Mouse (Mus musculus) MEL (cell line): Measurements from ENCODE around the gene Prkar1a.

ENCODE experiments used
- CTCF ChIP-seq, 3 experiments: IDR thresholded peaks in 2 of 3; conservative IDR thresholded peaks in 1 of 3; 2 replicates each; pipeline ENCODE4 v1.5.1; 2011 to 2012; ENCODE audit warnings: low read length in 3 of 3, low read depth in 2 of 3, mild to moderate bottlenecking in 2 of 3, improper control_type of control experiment in 1 of 3, inconsistent platforms in 1 of 3, mixed read lengths in 1 of 3, moderate library complexity in 1 of 3; ENCODE audit not compliant: control insufficient read depth in 1 of 3, insufficient read depth in 1 of 3, poor library complexity in 1 of 3, severe bottlenecking in 1 of 3
- HCFC1 ChIP-seq: IDR thresholded peaks from 2 replicates; pipeline ENCODE4 v1.6.1; 2012; ENCODE audit warnings: low read depth, mild to moderate bottlenecking, inconsistent platforms, low read length, improper control_type of control experiment, moderate library complexity
- MAFK ChIP-seq: IDR thresholded peaks from 2 replicates; pipeline ENCODE4 v1.6.1; 2011; ENCODE audit warnings: low read depth, mild to moderate bottlenecking, low read length, improper control_type of control experiment, borderline replicate concordance
- MYC ChIP-seq: IDR thresholded peaks from 2 replicates; pipeline ENCODE4 v1.6.1; 2011; ENCODE audit warnings: low read depth, mild to moderate bottlenecking, low read length, improper control_type of control experiment, moderate library complexity
- POLR2AphosphoS2 ChIP-seq: IDR thresholded peaks from 2 replicates; pipeline ENCODE4 v1.6.1; 2011; ENCODE audit warnings: low read length, improper control_type of control experiment
- RAD21 ChIP-seq: IDR thresholded peaks from 2 replicates; pipeline ENCODE4 v1.6.1; 2011; ENCODE audit warnings: mild to moderate bottlenecking, low read depth, low read length, improper control_type of control experiment
- UBTF ChIP-seq: IDR thresholded peaks from 2 replicates; pipeline ENCODE4 v1.6.1; 2012; ENCODE audit warnings: low read depth, mild to moderate bottlenecking, inconsistent platforms, low read length, improper control_type of control experiment, moderate library complexity, borderline replicate concordance; ENCODE audit not compliant: insufficient read depth

DNA sequence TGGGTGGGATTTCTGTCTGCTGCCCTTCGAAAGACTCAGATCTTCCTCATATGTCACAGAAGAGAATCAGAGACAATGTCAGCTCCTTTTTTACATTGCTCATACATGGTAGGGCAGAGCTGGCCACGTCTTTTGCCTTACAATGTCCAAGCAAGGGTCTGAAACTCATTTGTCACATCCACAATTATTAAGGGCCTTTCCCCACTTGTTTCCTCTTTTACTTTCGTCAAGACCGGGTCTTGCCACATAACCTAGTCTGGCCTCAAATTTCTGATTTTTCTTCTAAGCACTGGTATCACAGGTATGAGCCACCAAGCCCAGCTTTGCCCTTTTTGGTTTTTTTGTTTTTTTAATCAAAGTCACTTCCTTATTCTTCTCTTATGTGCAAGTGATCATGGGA, 47.3 kb downstream of the Prkar1a start:
- no peak for TF ChIP-seq MYC
- TF ChIP-seq MAFK = no peak
- no peak for TF ChIP-seq RAD21
- TF ChIP-seq CTCF (IDR thresholded peaks at IDR 0.05 in 2 of 3, conservative IDR thresholded peaks at IDR 0.05 in 1 of 3; ENCODE audit: control insufficient read depth in 1 of 3, insufficient read depth in 1 of 3, low read depth in 2 of 3, low read length in 3 of 3, poor library complexity in 1 of 3, severe bottlenecking in 1 of 3) = no peak
- TF ChIP-seq UBTF = no peak
- no peak for TF ChIP-seq HCFC1
- TF ChIP-seq POLR2AphosphoS2 = no peak
